Comparison of ENCODE assay signal across 32 mouse cellular contexts in the genomic region with DNA sequence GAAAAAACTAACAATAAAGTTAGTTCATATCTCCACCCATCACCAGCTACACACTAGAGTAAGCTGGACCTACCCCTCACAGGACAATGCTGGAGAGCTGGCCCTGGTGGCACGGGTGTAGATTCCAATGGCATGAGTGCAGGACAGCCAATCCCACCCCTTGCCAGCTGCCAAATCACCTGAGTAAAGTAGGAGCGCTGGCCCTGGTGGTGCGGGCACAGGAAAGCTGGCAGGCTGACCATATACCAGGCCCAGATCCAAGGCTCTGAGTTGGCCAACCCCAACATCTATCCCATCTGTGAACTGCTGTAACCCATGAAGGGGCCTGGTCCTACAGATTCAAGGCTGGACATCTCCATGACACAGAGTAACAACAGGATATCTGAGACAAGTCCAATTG.
"Had no signal": no experiment of that assay in that cellular context is flagged by ENCODE, and none has a peak within 500 bp of the region (broad histone marks: within the 10 kb centered on the region; RNA-seq: fewer than 3 reads in every experiment).

No protein-coding gene starts in this region.

- H3K4me3 ChIP-seq: limb, embryonic 10.5 days; limb, embryonic 12.5 days; limb, embryonic 13.5 days; limb, embryonic 15.5 days; liver, embryonic 12.5 days; liver, embryonic 13.5 days; liver, embryonic 15.5 days; lung, embryonic 15.5 days; megakaryocyte, embryonic 14.5 days; midbrain, embryonic 10.5 days; midbrain, embryonic 12.5 days; midbrain, embryonic 13.5 days; midbrain, embryonic 15.5 days; myocyte; neural tube, embryonic 12.5 days had no signal

- H3K27ac ChIP-seq: limb, embryonic 10.5 days; limb, embryonic 12.5 days; limb, embryonic 13.5 days; limb, embryonic 15.5 days; liver, embryonic 12.5 days; liver, embryonic 13.5 days; liver, embryonic 14.5 days; liver, embryonic 15.5 days; lung, embryonic 15.5 days; macrophage; midbrain, embryonic 10.5 days; midbrain, embryonic 12.5 days; midbrain, embryonic 13.5 days; midbrain, embryonic 15.5 days; neural tube, embryonic 12.5 days had no signal

- ATAC-seq: liver, embryonic 12.5 days; liver, postnatal 0 days; lung, postnatal 0 days; midbrain, embryonic 13.5 days; midbrain, embryonic 15.5 days; midbrain, embryonic 16.5 days had no signal

- H3K27me3 ChIP-seq: limb, embryonic 12.5 days; limb, embryonic 13.5 days; limb, embryonic 15.5 days; liver, embryonic 12.5 days; liver, embryonic 13.5 days; liver, embryonic 15.5 days; lung, embryonic 15.5 days; megakaryocyte, embryonic 14.5 days; midbrain, embryonic 12.5 days; midbrain, embryonic 13.5 days; midbrain, embryonic 15.5 days; neural tube, embryonic 12.5 days had no signal

- DNase-seq: left cerebral cortex, postnatal 4 days; liver; liver, embryonic 13.5 days; liver, postnatal 0 days; lung, adult 18-20 months; lung, adult 2 months; lung, embryonic 14.5 days; lung, postnatal 10 days; lung, postnatal 14 days; lung, postnatal 36 days; lung, postnatal 4 days; midbrain, embryonic 14.5 days had no signal

- H3K9me3 ChIP-seq: limb, embryonic 10.5 days; limb, embryonic 12.5 days; limb, embryonic 13.5 days; limb, embryonic 15.5 days; liver, embryonic 12.5 days; liver, embryonic 13.5 days; liver, embryonic 15.5 days; lung, embryonic 15.5 days; megakaryocyte, embryonic 14.5 days; midbrain, embryonic 10.5 days; midbrain, embryonic 12.5 days; midbrain, embryonic 13.5 days; midbrain, embryonic 15.5 days; neural tube, embryonic 12.5 days had no signal

- H3K4me2 ChIP-seq: limb, embryonic 12.5 days; limb, embryonic 13.5 days; limb, embryonic 15.5 days; liver, embryonic 11.5 days; liver, embryonic 12.5 days; liver, embryonic 13.5 days; liver, embryonic 15.5 days; lung, embryonic 14.5 days; lung, embryonic 15.5 days; midbrain, embryonic 11.5 days; midbrain, embryonic 12.5 days; midbrain, embryonic 13.5 days; midbrain, embryonic 15.5 days; neural tube, embryonic 12.5 days had no signal

- H3K4me1 ChIP-seq: limb, embryonic 10.5 days; limb, embryonic 12.5 days; limb, embryonic 13.5 days; limb, embryonic 15.5 days; liver, embryonic 12.5 days; liver, embryonic 13.5 days; liver, embryonic 15.5 days; lung, embryonic 15.5 days; megakaryocyte, embryonic 14.5 days; midbrain, embryonic 10.5 days; midbrain, embryonic 12.5 days; midbrain, embryonic 13.5 days; midbrain, embryonic 15.5 days; neural tube, embryonic 12.5 days had no signal

- H3K9ac ChIP-seq: limb, embryonic 12.5 days; limb, embryonic 13.5 days; limb, embryonic 15.5 days; liver, embryonic 12.5 days; liver, embryonic 13.5 days; liver, embryonic 14.5 days; liver, embryonic 15.5 days; liver, postnatal 0 days; lung, embryonic 14.5 days; lung, embryonic 15.5 days; midbrain, embryonic 12.5 days; midbrain, embryonic 13.5 days; midbrain, embryonic 15.5 days; neural tube, embryonic 12.5 days had no signal
